Comparison of ENCODE assay signal across 7 mouse cellular contexts in the genomic region with DNA sequence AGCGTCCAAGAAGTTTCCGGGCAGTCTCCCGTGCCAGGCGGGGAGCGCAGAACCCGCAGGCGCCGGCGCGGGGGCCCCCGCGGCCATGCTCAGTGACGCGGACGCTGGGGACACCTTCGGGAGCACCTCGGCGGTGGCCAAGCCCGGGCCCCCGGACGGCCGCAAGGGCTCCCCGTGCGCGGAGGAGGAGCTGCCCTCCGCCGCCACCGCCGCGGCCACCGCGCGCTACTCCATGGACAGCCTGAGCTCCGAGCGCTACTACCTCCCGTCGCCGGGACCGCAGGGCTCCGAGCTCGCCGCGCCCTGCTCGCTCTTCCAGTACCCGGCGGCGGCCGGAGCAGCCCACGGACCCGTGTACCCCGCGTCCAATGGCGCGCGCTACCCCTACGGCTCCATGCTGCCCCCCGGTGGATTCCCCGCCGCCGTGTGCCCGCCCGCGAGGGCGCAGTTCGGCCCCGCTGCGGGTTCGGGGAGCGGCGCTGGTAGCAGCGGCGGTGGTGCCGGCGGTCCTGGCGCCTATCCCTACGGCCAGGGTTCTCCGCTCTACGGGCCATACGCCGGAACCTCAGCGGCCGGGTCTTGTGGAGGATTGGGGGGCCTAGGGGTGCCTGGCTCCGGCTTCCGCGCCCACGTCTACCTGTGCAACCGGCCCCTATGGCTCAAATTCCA. TPM values are rescaled to one million over a fixed set of nuclear protein-coding genes. Genes with fewer than 3 reads are reported as not detected.
DNase-seq lines count a peak whose midpoint lies in the region; ATAC-seq lines count a peak whose summit lies in the region.

No protein-coding gene starts in this region.

- ATAC-seq in neural tube, embryonic 11.5 days (ENCODE audit: insufficient read depth, low FRiP score, low TSS enrichment): peak; percentile 56; the same call in 1 of the 2 replicates

- no peaks in the 10 kb centered on the region for H3K36me3 ChIP-seq in neural tube, embryonic 11.5 days (ENCODE audit: control insufficient read depth, insufficient read depth, low read length)

- peak overlapping the region; percentile 29 for H3K4me3 ChIP-seq in neural tube, embryonic 11.5 days (ENCODE audit: low read depth, low read length)

- peak; percentile 18 for DNase-seq in urinary bladder, postnatal 25 days (ENCODE audit: low spot score)
- no peak for DNase-seq in urinary bladder, postnatal 4 days (ENCODE audit: low spot score in 2 of 2)
- peak; percentile 84 to 88 for DNase-seq in cerebellum, postnatal 10 days
- DNase-seq in heart, postnatal 10 days: peak; percentile 23 to 40
- DNase-seq in liver: peak; percentile 19
- peak; percentile 65 for DNase-seq in neural tube, embryonic 11.5 days (ENCODE audit: low spot score)
- no peak for DNase-seq in gastrocnemius, adult 18-20 months (ENCODE audit: low spot score)

- peak overlapping the region; percentile 18; the same call in 1 of the 2 replicates for H3K9ac ChIP-seq in neural tube, embryonic 11.5 days (ENCODE audit: low read length)

- H3K27ac ChIP-seq in neural tube, embryonic 11.5 days (ENCODE audit: low read depth, low read length): no peak overlapping the region

- intact Hi-C loops in heart, postnatal 10 days (cut with DNase I): no loop called here

- peaks cover 89% of the 10 kb centered on the region for H3K27me3 ChIP-seq in neural tube, embryonic 11.5 days (ENCODE audit: control insufficient read depth, insufficient read depth, low read length)

- peaks cover 20% of the 10 kb centered on the region for H3K4me1 ChIP-seq in neural tube, embryonic 11.5 days (ENCODE audit: control insufficient read depth, insufficient read depth, low read length)

- peak overlapping the region; percentile 40 for H3K4me2 ChIP-seq in neural tube, embryonic 11.5 days (ENCODE audit: low read depth)

- no peaks in the 10 kb centered on the region for H3K9me3 ChIP-seq in neural tube, embryonic 11.5 days (ENCODE audit: control insufficient read depth, low read length)

- under 1% methylated on average over 64 of the region's 87 CpGs for WGBS in neural tube, embryonic 11.5 days

RNA-seq across cellular contexts. Expression of a gene that starts 1.0 kb away (rescaled TPM):
- total RNA-seq in heart, postnatal 10 days (2021): not detected
- not detected in 2 replicates for polyA plus RNA-seq in neural tube, embryonic 11.5 days (2014; fragmentation: Nextera tagmentation; extraction: Ambion mirVana)
- not detected for total RNA-seq in gastrocnemius, adult 18-20 months (2021)

RNA-seq across cellular contexts. Expression of a gene that starts 27.1 kb away (rescaled TPM):
- 100 to 1,000 TPM; 171 to 176 TPM for total RNA-seq in heart, postnatal 10 days (2021)
- polyA plus RNA-seq in neural tube, embryonic 11.5 days (2014; fragmentation: Nextera tagmentation; extraction: Ambion mirVana): 52.4 and 55.2 TPM in 2 replicates
- total RNA-seq in gastrocnemius, adult 18-20 months (2021): 100 to 1,000 TPM; 385 to 446 TPM

Comparison
In these comparisons a context has a peak if more than half of its experiments do, and no peak if none do; other contexts are left out.
1. DNase-seq: peak in urinary bladder, postnatal 25 days (single experiment), cerebellum, postnatal 10 days (2 of 2), heart, postnatal 10 days (2 of 2), liver (single experiment) and neural tube, embryonic 11.5 days (single experiment); none in urinary bladder, postnatal 4 days (0 of 2) and gastrocnemius, adult 18-20 months (single experiment).